Mouse (Mus musculus) embryonic fibroblast, embryonic 13.5 days (primary cell): ENCODE measurements around the gene Thrb.

ENCODE experiments used
- CTCF ChIP-seq: IDR thresholded peaks from 2 replicates; pipeline ENCODE4 v1.5.1; 2011; ENCODE audit warnings: mild to moderate bottlenecking, control low read depth, low read length, moderate library complexity, borderline replicate concordance; ENCODE audit not compliant: insufficient read depth
- POLR2A ChIP-seq: IDR thresholded peaks from 2 replicates; pipeline ENCODE4 v1.6.1; 2011; ENCODE audit warnings: low read depth, mild to moderate bottlenecking, control low read depth, low read length, moderate library complexity

- TF ChIP-seq POLR2A: no peak
- TF ChIP-seq CTCF: no peak
These were observed 246.9 kb downstream of the Thrb start for GRCm38 (mm10) chr14:17906931-17907330.
